Mouse (Mus musculus) small intestine, adult 2 months (tissue): ENCODE measurements at regions not wholly inside any gene's neighbourhood (a gene's known extent, or its start where the extent isn't known, plus 50 kb on each side); places are given as distances from the start of the nearest gene placed in this dataset.
A peak's percentile ranks its signal among the peaks of the same experiment; 100 is the strongest.

Experiments
- H3K27ac ChIP-seq: fragments of 200-500 bp; 2 replicates; pipeline ENCODE4 v1.5.1; 2012; ENCODE audit warnings: low read depth, low read length, control low read depth, inconsistent platforms; ENCODE audit not compliant: insufficient read depth
- H3K27me3 ChIP-seq: fragments of 200-500 bp; 2 replicates; pipeline ENCODE4 v1.6.1; 2012; ENCODE audit warnings: mild to moderate bottlenecking, moderate library complexity, low read length, inconsistent platforms; ENCODE audit not compliant: control insufficient read depth, insufficient read depth
- H3K36me3 ChIP-seq: fragments of 200-500 bp; 2 replicates; pipeline ENCODE4 v1.6.1; 2012; ENCODE audit warnings: mild to moderate bottlenecking, low read length, control low read depth, inconsistent platforms; ENCODE audit not compliant: control insufficient read depth, insufficient read depth
- H3K4me1 ChIP-seq: fragments of 200-500 bp; 2 replicates; pipeline ENCODE4 v1.6.1; 2012; ENCODE audit warnings: low read length, inconsistent platforms, mixed read lengths; ENCODE audit not compliant: control insufficient read depth, insufficient read depth, insufficient read length
- H3K4me3 ChIP-seq: fragments of 200-500 bp; 2 replicates; pipeline ENCODE4 v1.5.1; 2012; ENCODE audit warnings: low read depth, mild to moderate bottlenecking, control low read depth, inconsistent platforms, low read length, moderate library complexity
- CTCF ChIP-seq: fragments of 200-500 bp; IDR thresholded peaks from 2 replicates; pipeline ENCODE4 v1.5.1; 2012; ENCODE audit warnings: low read depth, mild to moderate bottlenecking, control low read depth, inconsistent platforms, low read length, moderate library complexity, mixed read lengths; ENCODE audit not compliant: insufficient replicate concordance, insufficient read length; ENCODE audit errors: extremely low read depth
- POLR2A ChIP-seq: fragments of 200-500 bp; IDR thresholded peaks from 2 replicates; pipeline ENCODE4 v1.6.1; 2012; ENCODE audit warnings: low read depth, mild to moderate bottlenecking, control low read depth, inconsistent platforms, low read length, moderate library complexity
- WGBS: fragments of 180-500 bp; shearing (Covaris S2); methylation state at CpG from one replicate; pipeline ENCODE4 v1.1.7; 2018; 5-methylcytosine and 5-hydroxymethylcytosine counted together

GRCm38 (mm10) chr10:117941266-117941651, 95.4 kb upstream of the Rap1b start:
- no peaks in the 10 kb centered on the region for H3K27me3 ChIP-seq
- TF ChIP-seq POLR2A = no peak
- TF ChIP-seq CTCF = no peak
- H3K4me1 ChIP-seq = no peaks in the 10 kb centered on the region
- no peak overlapping the region for H3K4me3 ChIP-seq
- H3K27ac ChIP-seq = no peak overlapping the region; the same call in 1 of the 2 replicates
- H3K36me3 ChIP-seq = no peaks in the 10 kb centered on the region
- WGBS = 70% methylated on average over 3 of the region's 3 CpGs

GRCm38 (mm10) chr10:117943702-117944307, 98.0 kb upstream of the Rap1b start:
- TF ChIP-seq POLR2A = no peak
- no peak for TF ChIP-seq CTCF
- H3K27me3 ChIP-seq = no peaks in the 10 kb centered on the region
- no peaks in the 10 kb centered on the region for H3K36me3 ChIP-seq
- H3K27ac ChIP-seq = no peak overlapping the region
- H3K4me3 ChIP-seq = no peak overlapping the region
- no peaks in the 10 kb centered on the region for H3K4me1 ChIP-seq
- WGBS = 88% methylated on average over 6 of the region's 6 CpGs

- Histone ChIP-seq H3K27ac (no peak overlapping the region), H3K36me3 (no peaks in the 10 kb centered on the region), H3K4me1 (no peaks in the 10 kb centered on the region), H3K27me3 (no peaks in the 10 kb centered on the region), H3K4me3 (no peak overlapping the region)
- no peak for TF ChIP-seq POLR2A
- no peak for TF ChIP-seq CTCF
- 63% methylated on average over 13 of the region's 13 CpGs for WGBS
Measured at GRCm38 (mm10) chr10:117947191-117947590, 101.4 kb upstream of the Rap1b start.

- no peak for TF ChIP-seq POLR2A
- TF ChIP-seq CTCF = no peak
- H3K4me3 ChIP-seq = no peak overlapping the region
- no peaks in the 10 kb centered on the region for H3K4me1 ChIP-seq
- H3K27ac ChIP-seq = no peak overlapping the region
- no peaks in the 10 kb centered on the region for H3K36me3 ChIP-seq
- H3K27me3 ChIP-seq = no peaks in the 10 kb centered on the region
- WGBS = 63% methylated on average over 7 of the region's 7 CpGs
Measured at GRCm38 (mm10) chr10:117947911-117948310, 102.1 kb upstream of the Rap1b start.

- H3K4me3 ChIP-seq = peak overlapping the region; percentile 34; the same call in 1 of the 2 replicates
- H3K27ac ChIP-seq = peak overlapping the region; percentile 17
- TF ChIP-seq CTCF (no peak), POLR2A (no peak)
- 71% methylated on average over 26 of the region's 26 CpGs for WGBS
- H3K36me3 ChIP-seq = no peaks in the 10 kb centered on the region
- H3K27me3 ChIP-seq = no peaks in the 10 kb centered on the region
- no peaks in the 10 kb centered on the region for H3K4me1 ChIP-seq
Measured at GRCm38 (mm10) chr10:117952116-117953025, 106.5 kb upstream of the Rap1b start.

GRCm38 (mm10) chr10:117953026-117953711, 107.3 kb upstream of the Rap1b start:
- no peak for TF ChIP-seq CTCF
- TF ChIP-seq POLR2A = no peak
- H3K27ac ChIP-seq = peak overlapping the region; percentile 62

More at GRCm38 (mm10) chr10:117953026-117953711, 107.3 kb upstream of the Rap1b start:
- Histone ChIP-seq H3K4me3 (peak overlapping the region; percentile 30), H3K36me3 (no peaks in the 10 kb centered on the region), H3K4me1 (no peaks in the 10 kb centered on the region), H3K27me3 (no peaks in the 10 kb centered on the region)
- 42% methylated on average over 12 of the region's 12 CpGs for WGBS
